Mouse (Mus musculus) liver, postnatal 0 days (tissue): ENCODE results near the gene Spty2d1. TPM values are rescaled to one million over a fixed set of nuclear protein-coding genes. Genes with fewer than 3 reads are reported as not detected.

ENCODE experiments used
- ATAC-seq: fragments of 200-750 bp; cut with Nextera tagmentation; 2 replicates; pipeline ENCODE4 v1.8.0; 2017; ENCODE audit warnings: mild to moderate bottlenecking, moderate library complexity
- DNase-seq: peaks from one replicate; pipeline ENCODE4 v3.0.0-alpha.2; 2016
- H3K27ac ChIP-seq: fragments of 300-500 bp; sonication (generic); 2 replicates; pipeline ENCODE4 v1.5.1; 2014; ENCODE audit warnings: antibody characterized with exemption, moderate library complexity, mild to moderate bottlenecking, low read depth
- H3K27me3 ChIP-seq: fragments of 300-500 bp; sonication (generic); 2 replicates; pipeline ENCODE4 v1.6.1; 2014; ENCODE audit warnings: low read length, control low read depth, mixed read lengths; ENCODE audit not compliant: insufficient read depth
- H3K36me3 ChIP-seq: fragments of 300-500 bp; sonication (generic); replicated peaks from 2 replicates; pipeline ENCODE4 v1.6.1; 2014; ENCODE audit warnings: mild to moderate bottlenecking, control low read depth, low read length, moderate library complexity, mixed read lengths; ENCODE audit not compliant: insufficient read depth
- H3K4me1 ChIP-seq: fragments of 300-500 bp; sonication (generic); 2 replicates; pipeline ENCODE4 v1.6.1; 2014; ENCODE audit warnings: antibody characterized with exemption, mild to moderate bottlenecking, control low read depth; ENCODE audit not compliant: insufficient read depth
- H3K4me2 ChIP-seq: fragments of 300-500 bp; sonication (generic); 2 replicates; pipeline ENCODE4 v1.6.1; 2014; ENCODE audit warnings: low read depth, mild to moderate bottlenecking, low read length, moderate library complexity, mixed read lengths
- H3K4me3 ChIP-seq: fragments of 300-500 bp; sonication (generic); 2 replicates; pipeline ENCODE4 v1.5.1; 2014; ENCODE audit warnings: low read depth, low read length
- H3K9ac ChIP-seq: fragments of 300-500 bp; sonication (generic); replicated peaks from 2 replicates; pipeline ENCODE4 v1.6.1; 2014; ENCODE audit warnings: mild to moderate bottlenecking, moderate library complexity
- H3K9me3 ChIP-seq: fragments of 300-500 bp; sonication (generic); 2 replicates; pipeline ENCODE4 v1.6.1; 2016; ENCODE audit warnings: mild to moderate bottlenecking, control low read depth, low read length, mixed read lengths
- CTCF ChIP-seq: sonication (generic); IDR thresholded peaks from 2 replicates; pipeline ENCODE4 v1.5.1; 2016; ENCODE audit warnings: antibody characterized with exemption, low read depth
- EP300 ChIP-seq: IDR thresholded peaks from 2 replicates; pipeline ENCODE4 v1.6.1; 2016; ENCODE audit warnings: antibody characterized with exemption, low read depth, mild to moderate bottlenecking
- WGBS: fragments of 180-500 bp; shearing (Covaris S2); extraction: QIAGEN DNeasy Blood & Tissue Kit; methylation state at CpG from one replicate; pipeline ENCODE4 v1.1.7; 2014; ENCODE audit not compliant: insufficient replicate concordance; 5-methylcytosine and 5-hydroxymethylcytosine counted together
- polyA plus RNA-seq: library from polyadenylated mRNA; unstranded; fragments of >200 nt; fragmentation: Nextera tagmentation; extraction: Ambion mirVana; gene quantifications from 2 replicates; pipeline ENCODE4 v1.2.1, GENCODE M21; 2015

Spty2d1 gene
- polyA plus RNA-seq, 1 experiment from 2014 or later = 6.4 TPM

DNA sequence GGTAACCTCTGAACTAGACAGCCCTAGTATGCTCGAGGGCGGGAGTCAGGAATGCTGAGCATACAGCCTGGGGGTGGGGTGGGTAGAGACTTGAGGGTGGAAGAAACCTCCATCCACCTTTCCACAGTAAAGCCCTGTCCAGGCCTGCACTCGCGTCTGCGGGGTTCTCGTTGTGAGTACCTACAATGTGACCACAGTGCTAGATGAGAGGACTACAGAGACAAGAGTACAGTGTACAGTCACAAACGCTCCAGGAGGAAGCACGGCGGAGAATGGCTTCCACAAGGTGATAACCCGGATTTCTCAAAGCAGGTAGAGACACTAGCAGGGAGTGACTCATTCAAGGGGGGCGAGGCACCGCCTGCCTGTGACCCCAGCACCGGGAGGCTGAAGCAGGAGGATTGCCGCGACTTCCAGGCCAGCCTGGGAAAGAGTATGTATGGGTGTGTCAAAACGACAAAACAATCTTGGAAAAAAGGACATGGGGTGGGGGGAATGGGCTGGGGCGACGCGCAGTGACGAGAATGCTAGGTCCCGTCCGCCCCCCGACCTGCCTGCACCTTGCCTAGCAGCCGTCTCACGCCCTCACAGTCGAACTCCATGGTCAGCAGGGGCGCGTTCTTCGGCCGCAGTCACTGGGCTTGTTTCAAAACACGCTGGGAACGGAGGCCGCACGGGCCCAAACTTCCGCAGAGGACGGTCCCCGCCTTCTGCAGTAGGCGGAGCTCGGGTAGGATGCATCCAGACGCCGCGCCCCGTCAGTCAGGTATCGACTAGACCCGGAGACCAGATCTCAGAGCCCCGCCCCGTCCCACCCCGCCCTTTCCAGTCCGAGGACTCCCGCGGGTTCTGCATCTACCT, 50.1 kb downstream of the Spty2d1 start, which contains the start of gene Uevld:
TSS of gene Uevld (minus strand) at position 697 of the 861 bp plus-strand sequence.
- peak within 1 kb of the TSS; percentile 95 for H3K4me3 ChIP-seq
- peak within 1 kb of the TSS; percentile 69 for H3K27ac ChIP-seq
- under 1% methylated on average over 51 of the region's 51 CpGs for WGBS
- DNase-seq = peak; percentile 97
- H3K4me2 ChIP-seq = peak within 1 kb of the TSS; percentile 99
- peaks cover 16% of the 10 kb centered on the region for H3K4me1 ChIP-seq
- H3K27me3 ChIP-seq = no peaks in the 10 kb centered on the region
- peak within 1 kb of the TSS; percentile 89 for H3K9ac ChIP-seq
- peak; percentile 41 for TF ChIP-seq CTCF
- TF ChIP-seq EP300 = no peak; the same call in 1 of the 2 replicates
- ATAC-seq = peak; percentile 98
- no peaks in the 10 kb centered on the region for H3K9me3 ChIP-seq
- peaks cover 14% of the 10 kb centered on the region for H3K36me3 ChIP-seq

Other genes starting within 250 kb of the Spty2d1 start
- gene Hps5, start 212.3 kb downstream of the Spty2d1 start, polyA plus RNA-seq = 3.3 and 3.6 TPM in 2 replicates
- 18.8 TPM in 2 replicates for gene Gtf2h1, start 212.3 kb downstream of the Spty2d1 start, polyA plus RNA-seq
- gene Ldha, start 166.9 kb downstream of the Spty2d1 start, polyA plus RNA-seq = 1,729 and 1,988 TPM in 2 replicates
- 0.07 and 0.23 TPM in 2 replicates for gene Ldhc, start 147.2 kb downstream of the Spty2d1 start, polyA plus RNA-seq
- 59.1 and 61.2 TPM in 2 replicates for gene Tsg101, start 88.4 kb downstream of the Spty2d1 start, polyA plus RNA-seq
- 2.6 and 3.2 TPM in 2 replicates for gene Uevld, start 49.9 kb downstream of the Spty2d1 start, polyA plus RNA-seq
- not detected in 2 replicates for gene Gm9999, start 24.8 kb downstream of the Spty2d1 start, polyA plus RNA-seq
- gene Tmem86a, start 42.2 kb upstream of the Spty2d1 start, polyA plus RNA-seq = 35.6 and 42.0 TPM in 2 replicates
- not detected in 2 replicates for gene Ptpn5, start 125.3 kb upstream of the Spty2d1 start, polyA plus RNA-seq
- not detected in 2 replicates for gene Mrgpra6, start 196.5 kb upstream of the Spty2d1 start, polyA plus RNA-seq
- gene Mrgpra9, start 244.4 kb upstream of the Spty2d1 start, polyA plus RNA-seq = not detected in 2 replicates